Mouse (Mus musculus) spleen, adult 2 months (tissue): ENCODE data around the gene Nup93.

Source experiments
- CTCF ChIP-seq: fragments of 200-500 bp; IDR thresholded peaks from 2 replicates; pipeline ENCODE4 v1.5.1; 2011; ENCODE audit warnings: mild to moderate bottlenecking, inconsistent platforms; ENCODE audit not compliant: insufficient read depth, insufficient read length, insufficient replicate concordance; ENCODE audit errors: extremely low read depth
- POLR2A ChIP-seq: fragments of 200-500 bp; IDR thresholded peaks from 2 replicates; pipeline ENCODE4 v1.6.1; 2011; ENCODE audit warnings: low read depth, low read length, inconsistent platforms

DNA sequence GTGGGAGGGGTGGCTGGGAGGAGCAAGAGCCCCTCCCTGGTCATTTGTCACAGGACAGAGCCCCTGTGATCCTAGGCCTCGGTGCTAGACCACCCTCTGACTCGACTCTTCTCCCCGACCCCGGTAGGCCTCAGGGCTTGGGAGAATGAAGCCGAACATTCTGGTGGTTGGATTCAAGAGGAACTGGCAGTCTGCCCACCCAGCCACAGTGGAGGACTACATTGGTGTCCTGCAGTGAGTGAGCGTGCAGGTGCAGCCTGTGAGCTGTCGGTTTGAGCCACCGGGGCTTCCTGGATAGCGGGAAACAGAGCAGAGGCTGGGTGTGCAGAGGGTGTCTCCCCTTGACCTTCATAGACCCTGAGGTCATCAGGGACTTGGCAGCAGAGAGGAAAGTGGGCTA lies 134.1 kb downstream of the Nup93 start:
- TF ChIP-seq POLR2A (no peak), CTCF (no peak)
